Mouse (Mus musculus): ENCODE data around the gene Hoxb7. TPM values are rescaled to one million over a fixed set of nuclear protein-coding genes. Genes with fewer than 3 reads are reported as not detected.

Hoxb7 gene
- polyA plus RNA-seq, 1 experiment from 2014 or later: 0.51 TPM

DNA sequence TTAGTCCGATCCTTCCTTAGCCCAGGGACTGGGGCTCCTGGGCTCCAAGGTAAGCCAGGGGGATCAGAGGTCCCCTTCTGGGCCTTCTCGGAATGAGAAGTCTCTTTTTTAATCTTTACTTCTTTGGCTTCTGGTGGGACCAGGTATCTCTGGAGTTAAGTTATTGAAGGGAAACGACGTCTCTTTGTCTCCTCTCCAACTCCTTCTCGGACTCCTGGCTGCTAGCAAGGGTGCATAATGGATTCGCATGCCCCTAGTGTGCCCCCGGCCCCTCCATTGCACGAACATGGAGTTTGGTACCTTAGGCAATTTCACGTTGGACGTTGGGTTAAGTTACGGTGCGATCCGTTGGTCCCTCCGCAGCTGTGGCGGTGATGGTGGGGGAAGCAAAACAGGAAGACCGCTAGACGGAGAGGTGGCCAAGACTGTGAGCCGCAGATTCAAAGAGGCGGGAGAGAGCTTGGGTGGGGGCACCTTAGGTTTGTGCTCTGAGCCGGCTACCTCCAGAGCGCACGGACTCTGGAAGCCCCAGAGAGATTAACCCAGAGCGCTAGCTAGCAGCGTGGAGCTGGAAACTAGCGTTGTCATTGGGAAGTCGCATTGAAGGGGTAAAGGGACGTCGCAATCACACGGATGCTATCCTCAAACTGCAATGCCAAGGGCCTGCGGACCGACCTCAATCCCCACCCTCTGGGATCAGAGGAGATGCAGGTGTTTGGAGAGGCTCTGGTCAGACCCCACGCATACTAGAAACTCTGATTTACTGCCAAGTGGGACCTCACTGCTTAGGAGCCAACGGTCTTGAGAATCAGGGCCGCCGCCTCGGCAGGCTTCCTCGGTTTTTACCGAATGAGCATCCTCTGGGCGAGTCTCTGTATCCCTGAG lies 31.1 kb upstream of the Hoxb7 start:
- ATAC-seq (no peak), DNase-seq (no peak)
- Histone ChIP-seq H3K27ac (ENCODE audit: low read depth) (no peak overlapping the region), H3K4me2 (ENCODE audit: low read depth, low read length) (no peak overlapping the region), H3K36me3 (replicated peaks; ENCODE audit: insufficient read depth, low read length) (no peaks in the 10 kb centered on the region), H3K9me3 (ENCODE audit: low read length) (no peaks in the 10 kb centered on the region), H3K9ac (replicated peaks) (no peak overlapping the region), H3K4me3 (ENCODE audit: low read depth, low read length) (no peak overlapping the region), H3K4me1 (ENCODE audit: insufficient read depth) (no peaks in the 10 kb centered on the region), H3K27me3 (ENCODE audit: insufficient read depth, low read length) (peaks cover 97% of the 10 kb centered on the region)
- TF ChIP-seq EP300 (IDR thresholded peaks at IDR 0.05; ENCODE audit: low read depth) (no peak), CTCF (IDR thresholded peaks at IDR 0.05; ENCODE audit: low read depth) (no peak)
- 3% methylated on average over 39 of the region's 39 CpGs for WGBS (ENCODE audit: insufficient replicate concordance)

GRCm38 (mm10) chr11:96255996-96256445 lies 30.4 kb upstream of the Hoxb7 start:
- peaks cover 97% of the 10 kb centered on the region for H3K27me3 ChIP-seq (ENCODE audit: insufficient read depth, low read length)
- H3K4me2 ChIP-seq (ENCODE audit: low read depth, low read length): no peak overlapping the region

DNA sequence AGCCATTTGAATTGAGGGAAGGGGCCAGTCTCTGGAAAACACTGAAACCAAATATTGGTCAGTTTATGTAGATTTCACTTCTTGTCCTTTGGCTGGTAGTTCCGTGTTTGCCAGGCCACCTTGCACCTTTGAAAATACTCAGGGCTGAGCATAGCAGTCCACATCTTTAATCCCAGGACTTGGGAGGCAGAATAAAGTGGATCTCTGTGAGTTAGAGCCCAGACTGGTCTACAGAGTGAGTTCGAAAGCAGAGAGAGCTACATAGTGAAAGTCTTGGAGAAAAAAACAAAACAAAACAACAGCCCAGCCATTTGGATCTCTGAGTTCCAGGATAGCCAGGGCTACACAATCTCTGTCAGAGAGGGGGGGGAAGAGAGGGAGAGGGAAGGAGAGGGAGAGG lies 29.3 kb upstream of the Hoxb7 start:
- H3K4me3 ChIP-seq (ENCODE audit: low read depth, low read length): no peak overlapping the region
- no peak overlapping the region for H3K9ac ChIP-seq (replicated peaks)
- no peaks in the 10 kb centered on the region for H3K4me1 ChIP-seq (ENCODE audit: insufficient read depth)
- DNase-seq: no peak
- H3K9me3 ChIP-seq (ENCODE audit: low read length): no peaks in the 10 kb centered on the region
- H3K27ac ChIP-seq (ENCODE audit: low read depth): no peak overlapping the region
- 21% methylated on average over 2 of the region's 2 CpGs for WGBS (ENCODE audit: insufficient replicate concordance)
- no peak for ATAC-seq
- no peak for TF ChIP-seq EP300 (IDR thresholded peaks at IDR 0.05; ENCODE audit: low read depth)
- TF ChIP-seq CTCF (IDR thresholded peaks at IDR 0.05; ENCODE audit: low read depth): no peak
- H3K4me2 ChIP-seq (ENCODE audit: low read depth, low read length): no peak overlapping the region
- H3K36me3 ChIP-seq (replicated peaks; ENCODE audit: insufficient read depth, low read length): no peaks in the 10 kb centered on the region
- peaks cover 97% of the 10 kb centered on the region for H3K27me3 ChIP-seq (ENCODE audit: insufficient read depth, low read length)

More at GRCm38 (mm10) chr11:96255996-96256445, 30.4 kb upstream of the Hoxb7 start:
- DNase-seq (no peak), ATAC-seq (no peak)
- H3K9ac ChIP-seq (replicated peaks): no peak overlapping the region
- no peaks in the 10 kb centered on the region for H3K4me1 ChIP-seq (ENCODE audit: insufficient read depth)
- 10% methylated on average over 14 of the region's 14 CpGs for WGBS (ENCODE audit: insufficient replicate concordance)
- H3K4me3 ChIP-seq (ENCODE audit: low read depth, low read length): no peak overlapping the region
- no peaks in the 10 kb centered on the region for H3K36me3 ChIP-seq (replicated peaks; ENCODE audit: insufficient read depth, low read length)
- H3K9me3 ChIP-seq (ENCODE audit: low read length): no peaks in the 10 kb centered on the region
- TF ChIP-seq EP300 (IDR thresholded peaks at IDR 0.05; ENCODE audit: low read depth): no peak
- TF ChIP-seq CTCF (IDR thresholded peaks at IDR 0.05; ENCODE audit: low read depth): no peak
- H3K27ac ChIP-seq (ENCODE audit: low read depth): no peak overlapping the region

GRCm38 (mm10) chr11:96259038-96259437 lies 27.4 kb upstream of the Hoxb7 start:
- no peak overlapping the region for H3K27ac ChIP-seq (ENCODE audit: low read depth)
- H3K9me3 ChIP-seq (ENCODE audit: low read length): no peaks in the 10 kb centered on the region
- H3K4me3 ChIP-seq (ENCODE audit: low read depth, low read length): no peak overlapping the region
- ATAC-seq (no peak), DNase-seq (no peak)
- H3K27me3 ChIP-seq (ENCODE audit: insufficient read depth, low read length): peaks cover 97% of the 10 kb centered on the region
- WGBS (ENCODE audit: insufficient replicate concordance): 30% methylated on average over 2 of the region's 2 CpGs
- TF ChIP-seq CTCF (IDR thresholded peaks at IDR 0.05; ENCODE audit: low read depth) (no peak), EP300 (IDR thresholded peaks at IDR 0.05; ENCODE audit: low read depth) (no peak)
- H3K9ac ChIP-seq (replicated peaks): no peak overlapping the region
- H3K36me3 ChIP-seq (replicated peaks; ENCODE audit: insufficient read depth, low read length): no peaks in the 10 kb centered on the region
- no peak overlapping the region for H3K4me2 ChIP-seq (ENCODE audit: low read depth, low read length)
- no peaks in the 10 kb centered on the region for H3K4me1 ChIP-seq (ENCODE audit: insufficient read depth)

- WGBS (ENCODE audit: insufficient replicate concordance): 11% methylated on average over 1 of the region's 1 CpGs
- Histone ChIP-seq H3K9me3 (ENCODE audit: low read length) (no peaks in the 10 kb centered on the region), H3K4me2 (ENCODE audit: low read depth, low read length) (no peak overlapping the region), H3K4me3 (ENCODE audit: low read depth, low read length) (no peak overlapping the region), H3K27ac (ENCODE audit: low read depth) (no peak overlapping the region), H3K4me1 (ENCODE audit: insufficient read depth) (no peaks in the 10 kb centered on the region), H3K27me3 (ENCODE audit: insufficient read depth, low read length) (peaks cover 97% of the 10 kb centered on the region), H3K36me3 (replicated peaks; ENCODE audit: insufficient read depth, low read length) (no peaks in the 10 kb centered on the region), H3K9ac (replicated peaks) (no peak overlapping the region)
- DNase-seq: no peak
- TF ChIP-seq EP300 (IDR thresholded peaks at IDR 0.05; ENCODE audit: low read depth): no peak
- TF ChIP-seq CTCF (IDR thresholded peaks at IDR 0.05; ENCODE audit: low read depth): no peak
- no peak for ATAC-seq
Observed at GRCm38 (mm10) chr11:96259511-96259910, 26.9 kb upstream of the Hoxb7 start.

DNA sequence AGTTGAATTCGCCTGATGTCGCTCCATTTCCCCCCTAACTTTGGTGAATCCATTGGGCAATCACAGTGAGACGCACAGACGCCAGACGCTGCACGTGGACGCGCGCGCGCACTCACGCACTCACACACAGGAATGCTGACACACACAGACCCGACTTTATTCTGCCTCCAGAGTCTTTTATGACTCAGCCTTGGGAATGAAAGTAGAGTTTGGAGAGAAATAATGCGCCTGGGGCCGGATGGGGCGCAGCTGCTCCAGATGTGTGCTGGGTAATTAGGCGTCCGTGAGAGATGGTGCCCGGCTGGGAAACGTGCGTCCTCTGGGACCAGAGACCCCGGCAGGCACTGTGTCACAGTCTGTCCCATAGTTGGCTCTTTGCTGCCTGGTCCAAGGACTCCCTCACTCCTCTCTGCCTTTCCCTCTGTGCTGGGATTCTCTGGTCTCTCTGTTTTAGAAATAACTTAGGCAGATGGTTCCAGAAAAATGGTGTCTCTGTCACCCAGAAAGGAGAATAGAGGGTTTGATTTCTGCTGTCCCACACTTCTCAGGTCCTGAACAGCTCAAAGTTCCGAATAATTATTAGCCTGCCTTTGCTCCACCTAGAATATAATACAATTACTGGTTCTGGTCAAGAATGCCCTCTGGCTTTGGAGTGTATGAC lies 26.0 kb upstream of the Hoxb7 start:
- no peak overlapping the region for H3K27ac ChIP-seq (ENCODE audit: low read depth)
- no peak overlapping the region for H3K4me3 ChIP-seq (ENCODE audit: low read depth, low read length)
- DNase-seq (no peak), ATAC-seq (no peak)
- TF ChIP-seq EP300 (IDR thresholded peaks at IDR 0.05; ENCODE audit: low read depth) (no peak), CTCF (IDR thresholded peaks at IDR 0.05; ENCODE audit: low read depth) (no peak)
- H3K9ac ChIP-seq (replicated peaks): no peak overlapping the region
- no peak overlapping the region for H3K4me2 ChIP-seq (ENCODE audit: low read depth, low read length)
- H3K36me3 ChIP-seq (replicated peaks; ENCODE audit: insufficient read depth, low read length): no peaks in the 10 kb centered on the region
- 11% methylated on average over 23 of the region's 23 CpGs for WGBS (ENCODE audit: insufficient replicate concordance)
- H3K4me1 ChIP-seq (ENCODE audit: insufficient read depth): no peaks in the 10 kb centered on the region
- H3K9me3 ChIP-seq (ENCODE audit: low read length): no peaks in the 10 kb centered on the region
- H3K27me3 ChIP-seq (ENCODE audit: insufficient read depth, low read length): peaks cover 97% of the 10 kb centered on the region
